Mouse (Mus musculus) midbrain, embryonic 15.5 days (tissue): Measurements from ENCODE around the gene Pramef12. TPM values are rescaled to one million over a fixed set of nuclear protein-coding genes. Genes with fewer than 3 reads are reported as not detected.

Experiments
- ATAC-seq: fragments of 200-750 bp; cut with Nextera tagmentation; replicated peaks from 2 replicates; pipeline ENCODE4 v1.8.0; 2017; ENCODE audit warnings: moderate TSS enrichment
- H3K27ac ChIP-seq: fragments of 300-500 bp; sonication (generic); 2 replicates; pipeline ENCODE4 v1.5.1; 2015; ENCODE audit warnings: mild to moderate bottlenecking, inconsistent platforms
- H3K27me3 ChIP-seq: fragments of 300-500 bp; sonication (generic); replicated peaks from 2 replicates; pipeline ENCODE4 v1.6.1; 2015; ENCODE audit warnings: inconsistent platforms
- H3K36me3 ChIP-seq: fragments of 300-500 bp; sonication (generic); replicated peaks from 2 replicates; pipeline ENCODE4 v1.6.1; 2015; ENCODE audit warnings: inconsistent platforms
- H3K4me1 ChIP-seq: fragments of 300-500 bp; sonication (generic); 2 replicates; pipeline ENCODE4 v1.6.1; 2015; ENCODE audit warnings: inconsistent platforms
- H3K4me2 ChIP-seq: fragments of 300-500 bp; sonication (generic); 2 replicates; pipeline ENCODE4 v1.6.1; 2015; ENCODE audit warnings: inconsistent platforms, mild to moderate bottlenecking, moderate library complexity
- H3K4me3 ChIP-seq: fragments of 300-500 bp; sonication (generic); 2 replicates; pipeline ENCODE4 v1.5.1; 2015; ENCODE audit warnings: mild to moderate bottlenecking, inconsistent platforms
- H3K9ac ChIP-seq: fragments of 300-500 bp; sonication (generic); 2 replicates; pipeline ENCODE4 v1.6.1; 2015; ENCODE audit warnings: mild to moderate bottlenecking, inconsistent platforms
- H3K9me3 ChIP-seq: fragments of 300-500 bp; sonication (generic); 2 replicates; pipeline ENCODE4 v1.6.1; 2016; ENCODE audit warnings: inconsistent platforms
- WGBS: fragments of 180-500 bp; shearing (Covaris S2); methylation state at CpG from one replicate; pipeline ENCODE4 v1.1.7; 2015; ENCODE audit warnings: mixed read lengths; 5-methylcytosine and 5-hydroxymethylcytosine counted together
- polyA plus RNA-seq: library from polyadenylated mRNA; unstranded; fragments of >200 nt; fragmentation: Nextera tagmentation; extraction: Ambion mirVana; gene quantifications from 2 replicates; pipeline ENCODE4 v1.2.1, GENCODE M21; 2015

Pramef12 gene
- polyA plus RNA-seq, result not detected in 2 replicates

DNA sequence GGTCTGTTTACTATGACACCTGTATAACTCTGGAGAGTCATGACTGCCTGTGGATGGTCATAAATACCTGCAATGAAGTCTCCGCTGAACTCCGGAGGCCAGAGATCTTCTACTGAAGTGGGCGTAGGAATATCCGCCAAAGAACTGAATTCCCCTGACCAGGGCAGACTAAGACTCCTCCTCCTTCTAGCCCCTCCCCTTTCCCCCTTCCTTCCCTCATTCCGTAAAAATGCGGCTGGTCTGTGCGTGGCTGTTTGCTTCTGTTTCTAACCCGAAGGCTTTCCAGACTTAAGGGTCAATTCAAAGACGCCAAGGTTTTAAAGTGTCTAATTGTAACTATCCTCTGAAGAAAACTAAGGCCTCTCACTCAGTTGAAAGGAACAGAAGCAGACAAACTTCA lies at the start of gene Pramef12:
Gene Pramef12 (minus strand): TSS at position 175 of the 400 bp plus-strand sequence.
- Histone ChIP-seq H3K9me3 (peaks cover 12% of the 10 kb centered on the region), H3K27ac (no peak within 1 kb of the TSS), H3K9ac (no peak within 1 kb of the TSS), H3K36me3 (no peaks in the 10 kb centered on the region), H3K4me1 (no peaks in the 10 kb centered on the region), H3K27me3 (no peaks in the 10 kb centered on the region), H3K4me2 (no peak within 1 kb of the TSS), H3K4me3 (no peak within 1 kb of the TSS)
- WGBS, result 84% methylated on average over 9 of the region's 9 CpGs
- ATAC-seq, result no peak

DNA sequence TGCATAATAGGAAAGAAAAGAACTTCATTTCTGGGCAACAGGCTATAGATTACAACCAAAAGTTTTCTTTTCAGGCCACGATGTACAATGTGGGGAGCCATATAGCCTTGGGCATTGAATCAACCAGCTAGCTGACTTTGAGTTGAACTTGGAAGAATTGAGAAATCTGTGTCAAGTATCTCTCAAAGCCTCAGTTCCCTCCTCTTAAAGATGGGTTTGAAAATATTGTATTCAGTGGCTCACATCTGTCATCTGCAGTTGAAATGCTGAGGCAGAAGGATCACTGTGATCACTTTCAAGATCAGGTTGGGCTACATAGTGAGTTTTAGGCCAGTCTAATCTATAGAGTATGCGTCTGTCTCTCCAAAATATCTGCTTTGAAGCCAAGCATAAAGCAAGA lies 45.0 kb upstream of the Pramef12 start, which contains the start of gene Gm9944:
Gene Gm9944 (minus strand): TSS at position 101 of the 400 bp plus-strand sequence.
- H3K4me2 ChIP-seq, result no peak within 1 kb of the TSS
- H3K4me1 ChIP-seq, result no peaks in the 10 kb centered on the region
- no peak for ATAC-seq
- no peak within 1 kb of the TSS for H3K4me3 ChIP-seq
- H3K27ac ChIP-seq, result no peak within 1 kb of the TSS
- 65% methylated on average over 2 of the region's 2 CpGs for WGBS
- H3K9me3 ChIP-seq, result peaks cover 22% of the 10 kb centered on the region
- H3K9ac ChIP-seq, result no peak within 1 kb of the TSS
- H3K36me3 ChIP-seq, result no peaks in the 10 kb centered on the region
- no peaks in the 10 kb centered on the region for H3K27me3 ChIP-seq

DNA sequence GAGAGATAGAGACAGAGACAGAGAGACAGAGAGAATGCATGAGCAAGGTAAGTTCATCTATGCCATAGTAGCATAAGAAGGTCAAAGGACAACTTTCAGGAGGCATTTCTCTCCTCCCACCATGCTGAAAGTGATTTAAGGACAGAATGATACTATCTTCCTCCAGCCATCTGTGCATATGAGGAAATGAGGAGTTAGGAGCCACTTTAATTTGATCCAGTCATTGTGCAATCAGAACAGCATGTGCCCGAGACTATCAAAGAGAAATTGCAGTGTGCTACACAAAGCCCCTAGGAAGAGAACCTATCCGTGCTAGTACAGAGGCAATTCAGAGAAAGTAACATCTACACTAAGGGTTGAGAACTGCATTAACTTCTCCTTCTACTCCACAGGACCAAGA lies 40.3 kb upstream of the Pramef12 start:
- Histone ChIP-seq H3K27ac (no peak overlapping the region), H3K36me3 (no peaks in the 10 kb centered on the region), H3K9ac (no peak overlapping the region), H3K4me1 (no peaks in the 10 kb centered on the region), H3K9me3 (peaks cover 14% of the 10 kb centered on the region; the same call in 1 of the 2 replicates), H3K4me2 (no peak overlapping the region), H3K27me3 (no peaks in the 10 kb centered on the region), H3K4me3 (no peak overlapping the region)
- WGBS, result 84% methylated on average over 2 of the region's 2 CpGs
- no peak for ATAC-seq

DNA sequence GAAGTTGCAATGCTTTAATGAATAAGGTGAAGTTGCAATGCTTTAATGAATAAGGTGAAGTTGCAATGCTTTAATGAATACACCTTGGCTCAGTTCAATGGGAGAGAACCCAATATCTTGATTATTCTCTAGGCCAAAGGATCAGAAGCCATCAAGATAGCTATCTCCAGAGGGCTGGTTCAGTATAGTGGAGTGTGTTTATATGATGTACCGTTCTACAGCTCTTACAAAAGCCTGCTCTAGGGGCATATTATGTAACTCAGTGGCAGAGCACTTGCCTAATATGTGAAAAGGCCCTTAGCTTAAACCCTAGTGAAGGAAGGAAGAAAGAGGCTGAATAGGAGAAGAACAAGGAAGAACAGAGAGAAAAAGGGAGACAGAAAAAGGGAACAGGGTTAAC lies 33.3 kb upstream of the Pramef12 start:
- WGBS, result 76% methylated on average over 1 of the region's 1 CpGs
- H3K4me1 ChIP-seq, result no peaks in the 10 kb centered on the region
- ATAC-seq, result no peak
- H3K4me2 ChIP-seq, result no peak overlapping the region
- H3K9me3 ChIP-seq, result peaks cover 21% of the 10 kb centered on the region
- no peaks in the 10 kb centered on the region for H3K27me3 ChIP-seq
- no peaks in the 10 kb centered on the region for H3K36me3 ChIP-seq
- no peak overlapping the region for H3K4me3 ChIP-seq
- H3K27ac ChIP-seq, result no peak overlapping the region
- H3K9ac ChIP-seq, result no peak overlapping the region

DNA sequence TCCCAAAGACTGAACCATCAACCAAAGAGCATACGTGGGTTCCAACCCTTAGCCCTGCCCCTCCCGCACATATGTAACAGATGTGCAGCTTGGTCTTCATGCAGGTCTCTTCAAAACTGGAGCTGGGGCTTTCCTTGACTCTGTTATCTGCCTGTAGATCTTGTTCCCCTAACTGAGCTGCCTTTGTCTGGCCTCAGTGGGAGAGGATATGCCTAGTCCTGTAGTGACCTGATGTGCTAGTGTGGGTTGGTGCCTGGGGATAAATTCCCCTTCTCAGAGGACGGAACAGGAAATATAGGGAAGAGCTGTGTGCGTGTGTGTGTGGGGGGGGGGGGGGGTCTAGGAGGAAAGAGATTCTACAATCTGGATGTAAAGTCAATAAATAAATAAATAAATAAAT lies 32.8 kb upstream of the Pramef12 start:
- Histone ChIP-seq H3K4me1 (no peaks in the 10 kb centered on the region), H3K4me2 (no peak overlapping the region), H3K27me3 (no peaks in the 10 kb centered on the region), H3K9me3 (peaks cover 17% of the 10 kb centered on the region), H3K9ac (no peak overlapping the region), H3K36me3 (no peaks in the 10 kb centered on the region), H3K4me3 (no peak overlapping the region), H3K27ac (no peak overlapping the region)
- WGBS, result 83% methylated on average over 4 of the region's 4 CpGs
- ATAC-seq, result no peak

DNA sequence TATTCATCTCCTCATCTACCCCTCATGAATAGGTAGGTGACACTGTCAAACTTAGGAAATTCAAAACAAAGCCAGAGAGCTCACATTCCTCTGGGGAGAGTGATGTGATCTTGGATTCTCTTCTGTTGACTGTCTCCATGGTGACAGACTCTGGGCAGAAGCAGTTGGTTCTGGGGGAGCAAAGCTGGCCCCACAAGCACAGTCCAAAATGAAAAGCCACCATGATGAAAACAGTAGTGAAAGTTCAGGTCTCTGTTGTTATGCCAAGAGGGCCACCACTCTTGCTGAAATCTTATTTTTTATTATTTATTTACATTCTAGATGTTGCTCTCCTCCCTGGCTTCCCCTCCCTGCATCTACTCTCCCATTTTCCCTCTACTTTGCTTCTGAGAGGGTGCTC lies 30.4 kb upstream of the Pramef12 start, which contains the start of gene 1700012P22Rik:
Gene 1700012P22Rik (minus strand): TSS at position 101 of the 400 bp plus-strand sequence.
- no peaks in the 10 kb centered on the region for H3K36me3 ChIP-seq
- no peak within 1 kb of the TSS for H3K9ac ChIP-seq
- no peaks in the 10 kb centered on the region for H3K4me1 ChIP-seq
- no peaks in the 10 kb centered on the region for H3K27me3 ChIP-seq
- H3K27ac ChIP-seq, result no peak within 1 kb of the TSS
- H3K4me2 ChIP-seq, result no peak within 1 kb of the TSS
- peaks cover 17% of the 10 kb centered on the region for H3K9me3 ChIP-seq
- H3K4me3 ChIP-seq, result no peak within 1 kb of the TSS
- no peak for ATAC-seq

DNA sequence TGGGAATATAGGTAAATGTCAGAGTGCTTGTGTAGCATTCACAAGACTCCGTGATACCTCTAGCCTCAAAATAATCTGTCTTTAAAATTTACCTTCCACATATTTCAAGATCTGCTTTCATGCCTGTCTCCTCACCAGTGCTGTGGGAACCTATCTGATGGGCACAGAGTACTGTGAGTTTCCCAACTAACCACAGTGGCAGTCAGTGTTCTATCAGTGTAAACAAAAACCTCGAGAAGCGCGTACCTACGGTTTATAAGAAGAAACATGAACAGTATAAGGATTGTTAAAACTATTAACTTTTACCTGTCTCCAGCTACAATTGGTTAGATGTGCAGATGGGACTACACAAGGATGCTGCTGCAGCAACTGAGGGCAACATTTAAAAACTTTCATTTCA lies 25.0 kb upstream of the Pramef12 start:
- no peak for ATAC-seq
- H3K27me3 ChIP-seq, result no peaks in the 10 kb centered on the region

DNA sequence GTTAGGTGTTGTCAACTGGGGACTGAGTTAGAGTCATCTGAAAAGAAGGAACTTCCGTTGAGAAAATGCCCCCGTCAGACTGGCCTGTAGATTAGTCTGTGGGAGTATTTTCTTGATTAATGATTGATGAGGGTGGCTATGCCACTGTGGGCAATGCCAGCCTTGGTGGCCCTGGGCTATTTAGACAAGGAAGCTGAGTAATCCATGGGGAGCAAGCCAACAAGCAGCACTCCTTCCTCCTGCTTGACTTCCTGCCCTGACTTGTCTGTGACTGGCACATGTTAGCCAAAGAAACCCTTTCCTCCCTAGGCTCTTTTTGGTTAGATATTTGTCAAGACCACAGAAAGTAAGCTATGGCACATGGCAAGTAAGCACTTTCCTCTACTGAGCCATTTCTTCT lies 22.5 kb upstream of the Pramef12 start:
- no peak overlapping the region for H3K27ac ChIP-seq
- no peak overlapping the region for H3K9ac ChIP-seq
- no peak for ATAC-seq
- no peak overlapping the region for H3K4me3 ChIP-seq
- no peaks in the 10 kb centered on the region for H3K27me3 ChIP-seq
- peaks cover 7% of the 10 kb centered on the region for H3K9me3 ChIP-seq
- WGBS, result 88% methylated on average over 2 of the region's 2 CpGs
- H3K4me2 ChIP-seq, result no peak overlapping the region
- no peaks in the 10 kb centered on the region for H3K4me1 ChIP-seq
- H3K36me3 ChIP-seq, result no peaks in the 10 kb centered on the region

More for the DNA sequence above, 25.0 kb upstream of the Pramef12 start:
- H3K4me3 ChIP-seq, result no peak overlapping the region
- no peak overlapping the region for H3K4me2 ChIP-seq
- no peak overlapping the region for H3K27ac ChIP-seq
- WGBS, result 83% methylated on average over 5 of the region's 5 CpGs
- H3K36me3 ChIP-seq, result no peaks in the 10 kb centered on the region
- no peak overlapping the region for H3K9ac ChIP-seq
- no peaks in the 10 kb centered on the region for H3K4me1 ChIP-seq
- peaks cover 8% of the 10 kb centered on the region for H3K9me3 ChIP-seq

DNA sequence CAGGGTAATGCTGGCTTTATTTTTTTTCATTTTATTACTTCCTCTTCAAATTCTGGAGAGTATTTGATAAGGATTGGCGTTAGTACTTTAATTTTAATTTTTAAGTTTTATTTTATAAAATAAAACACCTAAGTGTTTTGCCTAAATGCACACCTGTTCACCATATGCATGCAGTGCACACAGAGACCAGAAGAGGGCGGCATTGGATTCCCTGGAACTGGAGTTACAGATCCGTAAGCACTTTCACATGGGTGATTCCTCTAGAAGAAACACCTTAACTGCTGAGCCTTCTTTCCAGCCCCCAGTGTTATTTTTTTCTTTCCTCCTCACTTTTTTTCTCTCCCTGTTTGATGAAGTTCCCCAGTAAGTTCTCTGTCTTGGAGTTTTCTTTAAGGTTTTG lies 20.6 kb upstream of the Pramef12 start:
- ATAC-seq, result no peak

DNA sequence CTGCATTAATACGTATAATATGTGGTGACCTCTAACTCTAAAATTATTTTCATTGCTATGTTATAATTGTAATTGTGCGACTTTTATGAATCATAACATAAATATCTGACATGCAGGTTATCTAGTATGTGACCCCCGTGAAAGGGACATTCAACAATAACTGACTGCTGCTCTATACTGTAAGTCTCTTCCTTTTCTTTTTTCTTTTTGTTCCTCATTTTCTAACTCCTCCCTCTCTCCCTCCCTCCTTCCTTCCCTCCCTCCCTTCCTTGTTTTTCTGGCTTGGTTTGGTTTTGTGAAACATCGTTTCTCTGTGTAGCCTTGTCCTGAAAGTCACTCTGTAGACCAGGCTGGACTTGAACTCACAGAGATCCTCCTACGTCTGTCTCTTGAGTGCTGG lies 16.3 kb upstream of the Pramef12 start:
- H3K9me3 ChIP-seq, result no peaks in the 10 kb centered on the region; the same call in 1 of the 2 replicates
- H3K36me3 ChIP-seq, result no peaks in the 10 kb centered on the region
- no peak overlapping the region for H3K4me3 ChIP-seq
- H3K27me3 ChIP-seq, result no peaks in the 10 kb centered on the region
- no peak for ATAC-seq
- no peaks in the 10 kb centered on the region for H3K4me1 ChIP-seq
- no peak overlapping the region for H3K27ac ChIP-seq
- H3K4me2 ChIP-seq, result no peak overlapping the region
- no peak overlapping the region for H3K9ac ChIP-seq
- WGBS, result 83% methylated on average over 5 of the region's 5 CpGs

More for the DNA sequence above, 20.6 kb upstream of the Pramef12 start:
- H3K4me2 ChIP-seq, result no peak overlapping the region
- H3K4me3 ChIP-seq, result no peak overlapping the region
- H3K9me3 ChIP-seq, result peaks cover 7% of the 10 kb centered on the region
- H3K36me3 ChIP-seq, result no peaks in the 10 kb centered on the region
- H3K27ac ChIP-seq, result no peak overlapping the region
- no peaks in the 10 kb centered on the region for H3K4me1 ChIP-seq
- WGBS, result 24% methylated on average over 3 of the region's 3 CpGs
- no peaks in the 10 kb centered on the region for H3K27me3 ChIP-seq
- no peak overlapping the region for H3K9ac ChIP-seq

DNA sequence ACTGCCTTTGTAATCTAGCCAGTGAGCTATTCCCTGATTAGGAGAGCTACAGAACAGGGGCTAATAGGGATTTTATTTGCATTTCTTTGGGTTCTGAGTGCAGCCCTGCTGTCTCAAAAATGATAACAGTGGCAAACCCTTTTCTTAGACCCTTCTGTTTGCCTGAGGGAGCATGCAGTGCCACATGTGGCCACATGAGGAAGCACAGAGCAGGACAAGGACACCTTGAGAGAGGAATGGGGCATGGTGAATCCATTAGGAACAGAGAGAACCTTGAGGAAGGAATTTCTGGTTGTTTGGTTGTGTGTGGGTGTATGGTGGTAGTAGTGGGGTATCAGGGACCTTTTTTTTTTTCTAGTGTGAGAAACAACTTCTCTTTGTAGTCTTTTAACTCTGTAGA lies 12.4 kb upstream of the Pramef12 start:
- no peak for ATAC-seq
- peaks cover 9% of the 10 kb centered on the region for H3K9me3 ChIP-seq

DNA sequence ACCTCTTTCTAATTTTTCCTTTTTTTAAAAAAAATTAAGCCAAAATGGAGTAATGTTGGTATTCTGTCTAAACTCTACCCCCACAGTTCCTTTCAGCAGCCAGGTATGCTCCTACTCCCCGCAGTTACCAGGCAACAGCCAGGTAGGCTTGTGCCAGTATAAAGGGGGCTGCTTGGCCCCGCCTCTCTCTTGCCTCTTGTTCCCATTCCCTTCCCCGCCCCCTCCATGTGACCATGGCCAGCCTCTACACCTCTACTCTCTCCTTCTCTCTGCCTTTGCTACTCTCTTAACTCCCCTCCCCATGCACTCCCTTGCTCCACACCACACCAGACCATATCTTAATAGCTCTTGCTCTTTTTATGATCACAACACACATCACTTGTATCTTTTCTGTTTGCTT lies 2.0 kb downstream of the Pramef12 start:
- H3K27ac ChIP-seq, result no peak overlapping the region
- WGBS, result 63% methylated on average over 3 of the region's 3 CpGs
- no peak overlapping the region for H3K4me3 ChIP-seq
- H3K4me1 ChIP-seq, result no peaks in the 10 kb centered on the region
- H3K27me3 ChIP-seq, result no peaks in the 10 kb centered on the region
- H3K36me3 ChIP-seq, result no peaks in the 10 kb centered on the region
- peaks cover 8% of the 10 kb centered on the region; the same call in 1 of the 2 replicates for H3K9me3 ChIP-seq
- H3K9ac ChIP-seq, result no peak overlapping the region
- ATAC-seq, result no peak
- no peak overlapping the region for H3K4me2 ChIP-seq

More for the DNA sequence above, 12.4 kb upstream of the Pramef12 start:
- H3K36me3 ChIP-seq, result no peaks in the 10 kb centered on the region
- no peak overlapping the region for H3K4me3 ChIP-seq
- no peak overlapping the region for H3K4me2 ChIP-seq
- no peak overlapping the region for H3K27ac ChIP-seq
- H3K9ac ChIP-seq, result no peak overlapping the region
- H3K4me1 ChIP-seq, result no peaks in the 10 kb centered on the region
- H3K27me3 ChIP-seq, result no peaks in the 10 kb centered on the region

DNA sequence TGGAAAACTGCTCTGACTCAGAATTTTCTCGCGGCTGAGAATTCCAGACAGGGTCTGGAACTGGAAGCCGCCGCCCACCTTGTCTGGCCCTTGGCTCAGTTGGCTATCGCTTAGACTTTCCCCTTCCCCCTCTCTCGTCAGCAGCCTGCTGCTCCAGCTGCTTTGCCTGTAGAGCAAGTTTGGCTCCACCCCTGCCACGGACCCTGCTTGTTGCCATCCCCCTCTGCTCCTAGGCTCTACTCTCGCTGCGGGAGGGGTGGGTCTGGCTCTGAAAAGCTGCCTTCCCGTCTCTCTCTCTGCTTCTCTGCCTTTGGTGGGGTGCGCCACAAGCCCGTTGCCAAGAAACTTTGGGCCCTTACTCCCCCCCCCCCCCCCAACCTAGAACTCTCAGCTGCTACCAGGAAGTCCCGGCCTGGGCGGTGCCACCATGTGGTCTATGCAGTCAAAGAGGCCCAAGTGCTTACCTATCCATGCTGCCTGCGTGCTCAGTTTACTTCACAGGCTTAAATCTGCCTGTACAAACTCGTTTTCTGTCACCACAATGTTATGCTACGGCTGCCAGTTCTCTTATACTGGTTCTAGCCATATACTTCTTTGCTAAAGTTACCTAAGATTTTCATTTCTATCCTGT lies 3.7 kb downstream of the Pramef12 start:
- ATAC-seq, result no peak
- H3K4me2 ChIP-seq, result peak overlapping the region; percentile 22; the same call in 1 of the 2 replicates

More for the DNA sequence above, 3.7 kb downstream of the Pramef12 start:
- no peak overlapping the region for H3K4me3 ChIP-seq
- H3K27me3 ChIP-seq, result no peaks in the 10 kb centered on the region
- 6% methylated on average over 17 of the region's 17 CpGs for WGBS
- H3K4me1 ChIP-seq, result no peaks in the 10 kb centered on the region
- H3K27ac ChIP-seq, result no peak overlapping the region
- peaks cover 10% of the 10 kb centered on the region; the same call in 1 of the 2 replicates for H3K9me3 ChIP-seq
- H3K9ac ChIP-seq, result no peak overlapping the region
- no peaks in the 10 kb centered on the region for H3K36me3 ChIP-seq
